Mouse (Mus musculus): Measurements from ENCODE around the gene Git2. TPM values are rescaled to one million over a fixed set of nuclear protein-coding genes. Genes with fewer than 3 reads are reported as not detected.
A peak's percentile ranks its signal among the peaks of the same experiment; 100 is the strongest.

Git2 gene
- total and polyA plus RNA-seq, 3 experiments: 24.0 to 71.7 (median 64.9) TPM

DNA sequence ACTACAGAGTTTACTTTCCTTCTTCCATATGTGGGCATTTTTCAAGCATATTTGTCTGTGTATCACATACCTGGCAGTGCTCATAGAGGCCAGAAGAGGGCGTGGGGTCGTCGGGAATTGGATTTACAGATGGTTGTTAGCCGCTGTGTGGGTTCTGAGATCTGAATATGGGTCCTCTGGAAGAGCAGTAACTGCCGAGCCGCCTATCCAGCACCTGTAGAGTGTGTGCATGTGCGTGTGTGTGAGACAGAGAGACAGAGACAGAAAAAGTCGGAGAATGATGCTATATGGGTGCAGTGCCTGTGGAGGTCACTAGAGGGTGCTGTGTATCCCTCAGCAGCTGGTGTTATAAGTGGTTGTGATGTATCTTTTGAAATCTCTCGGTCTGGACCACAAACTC lies 48.9 kb upstream of the Git2 start:
- Histone ChIP-seq H3K4me1 (ENCODE audit: control insufficient read depth in 1 of 2, insufficient read depth in 2 of 2, low read length in 2 of 2) (0 out of 4 replicates have a peak, but pooled peaks cover 0 to 5% of the 10 kb centered on the region in 2 experiments), H3K27ac (ENCODE audit: control insufficient read depth, low read depth, low read length) (no peak overlapping the region), H3K9me3 (replicated peaks; ENCODE audit: insufficient read depth, low read length) (no peaks in the 10 kb centered on the region), H3K4me3 (ENCODE audit: control insufficient read depth in 1 of 2, insufficient read depth in 1 of 2, low read depth in 2 of 2, low read length in 2 of 2) (peak overlapping the region; percentile 10 to 16; a peak in 2 of 4 replicates), H3K27me3 (ENCODE audit: control insufficient read depth in 1 of 2, insufficient read depth in 2 of 2, low read length in 2 of 2) (no peaks in the 10 kb centered on the region), H3K9ac (ENCODE audit: control insufficient read depth, low read depth, low read length, poor library complexity, severe bottlenecking) (no peak overlapping the region), H3K36me3 (ENCODE audit: control insufficient read depth in 1 of 2, insufficient read depth in 2 of 2, low read length in 2 of 2) (no peaks in the 10 kb centered on the region; a peak in 1 of 4 replicates), H3K79me2 (ENCODE audit: control insufficient read depth, insufficient read depth, low read length, poor library complexity) (peaks cover 2% of the 10 kb centered on the region)
- TF ChIP-seq RAD21 (IDR thresholded peaks at IDR 0.05; ENCODE audit: low read depth, low read length) (peak; percentile 33), ZKSCAN1 (IDR thresholded peaks at IDR 0.05; ENCODE audit: low read depth, low read length) (no peak), CTCF (IDR thresholded peaks at IDR 0.05 in 2 of 3, conservative IDR thresholded peaks at IDR 0.05 in 1 of 3; ENCODE audit: control insufficient read depth in 1 of 3, insufficient read depth in 1 of 3, low read depth in 2 of 3, low read length in 3 of 3, poor library complexity in 1 of 3, severe bottlenecking in 1 of 3) (peak; percentile 73 to 92 (median 76)), POLR2A (IDR thresholded peaks at IDR 0.05; ENCODE audit: control insufficient read depth in 1 of 2, insufficient read depth in 1 of 2, low read depth in 1 of 2, low read length in 2 of 2, poor library complexity in 1 of 2) (no peak), MYC (IDR thresholded peaks at IDR 0.05; ENCODE audit: low read depth, low read length) (no peak), SMC3 (IDR thresholded peaks at IDR 0.05; ENCODE audit: low read depth, low read length) (peak; percentile 43), EP300 (IDR thresholded peaks at IDR 0.05; ENCODE audit: low read depth in 1 of 2, low read length in 2 of 2) (no peak), TCF12 (IDR thresholded peaks at IDR 0.05; ENCODE audit: low read depth, low read length) (no peak)
- DNase-seq (ENCODE audit: low read depth, low spot score): peak; percentile 80

GRCm38 (mm10) chr5:114822796-114823688 lies 47.7 kb upstream of the Git2 start, which contains the start of gene 1500011B03Rik:
Gene 1500011B03Rik (minus strand): TSS chr5:114823468.
- Histone ChIP-seq H3K9ac (ENCODE audit: control insufficient read depth, low read depth, low read length, poor library complexity, severe bottlenecking) (peak within 1 kb of the TSS; percentile 63), H3K27me3 (ENCODE audit: control insufficient read depth in 1 of 2, insufficient read depth in 2 of 2, low read length in 2 of 2) (no peaks in the 10 kb centered on the region), H3K79me2 (ENCODE audit: control insufficient read depth, insufficient read depth, low read length, poor library complexity) (peaks cover 2% of the 10 kb centered on the region), H3K27ac (ENCODE audit: control insufficient read depth, low read depth, low read length) (no peak within 1 kb of the TSS; the same call in 1 of the 2 replicates), H3K36me3 (ENCODE audit: control insufficient read depth in 1 of 2, insufficient read depth in 2 of 2, low read length in 2 of 2) (no peaks in the 10 kb centered on the region; a peak in 1 of 4 replicates), H3K9me3 (replicated peaks; ENCODE audit: insufficient read depth, low read length) (no peaks in the 10 kb centered on the region), H3K4me1 (ENCODE audit: control insufficient read depth in 1 of 2, insufficient read depth in 2 of 2, low read length in 2 of 2) (0 out of 4 replicates have a peak, but pooled peaks cover 0 to 5% of the 10 kb centered on the region in 2 experiments), H3K4me3 (ENCODE audit: control insufficient read depth in 1 of 2, insufficient read depth in 1 of 2, low read depth in 2 of 2, low read length in 2 of 2) (peak within 1 kb of the TSS; percentile 79 to 81)
- 0 out of 2 replicates have a peak, but pooled peaks have one; percentile 1 for TF ChIP-seq MXI1 (IDR thresholded peaks at IDR 0.05; ENCODE audit: low read depth, low read length)
- peak; percentile 45 for TF ChIP-seq NELFE (IDR thresholded peaks at IDR 0.05; ENCODE audit: low read depth, low read length)
- TF ChIP-seq ETS1 (IDR thresholded peaks at IDR 0.05; ENCODE audit: low read depth, low read length): no peak
- peak; percentile 88 for TF ChIP-seq TBP (IDR thresholded peaks at IDR 0.05; ENCODE audit: low read depth, low read length)
- peak; percentile 46 to 59; a peak in 2 of 4 replicates for TF ChIP-seq POLR2A (IDR thresholded peaks at IDR 0.05; ENCODE audit: control insufficient read depth in 1 of 2, insufficient read depth in 1 of 2, low read depth in 1 of 2, low read length in 2 of 2, poor library complexity in 1 of 2)
- TF ChIP-seq TAL1 (IDR thresholded peaks at IDR 0.05; ENCODE audit: low read length): no peak
- no peak for TF ChIP-seq RAD21 (IDR thresholded peaks at IDR 0.05; ENCODE audit: low read depth, low read length)
- no peak for TF ChIP-seq ZKSCAN1 (IDR thresholded peaks at IDR 0.05; ENCODE audit: low read depth, low read length)
- TF ChIP-seq MAX (IDR thresholded peaks at IDR 0.05; ENCODE audit: low read length): no peak
- TF ChIP-seq MEF2A (IDR thresholded peaks at IDR 0.05; ENCODE audit: extremely low read depth, insufficient replicate concordance, low read depth, low read length, poor library complexity, severe bottlenecking): no peak
- TF ChIP-seq MAFK (IDR thresholded peaks at IDR 0.05; ENCODE audit: borderline replicate concordance, low read depth, low read length): no peak
- no peak for TF ChIP-seq HCFC1 (IDR thresholded peaks at IDR 0.05; ENCODE audit: low read depth, low read length)
- no peak for TF ChIP-seq ZNF384 (IDR thresholded peaks at IDR 0.05; ENCODE audit: low read depth, low read length)
- TF ChIP-seq ZMIZ1 (IDR thresholded peaks at IDR 0.05; ENCODE audit: low read depth, low read length): no peak
- no peak for TF ChIP-seq MYB (IDR thresholded peaks at IDR 0.05; ENCODE audit: low read depth, low read length)
- peak; percentile 73 for DNase-seq (ENCODE audit: low read depth, low spot score)
